Mouse (Mus musculus) heart, adult 2 months (tissue): ENCODE measurements around the gene Alx1.

Experiments used
- CTCF ChIP-seq: fragments of 200-600 bp; IDR thresholded peaks from 2 replicates; pipeline ENCODE4 v1.8.1; 2022; ENCODE audit warnings: antibody characterized with exemption, mild to moderate bottlenecking, moderate library complexity
- POLR2A ChIP-seq: fragments of 200-500 bp; IDR thresholded peaks from 2 replicates; pipeline ENCODE4 v1.6.1; 2011; ENCODE audit warnings: mild to moderate bottlenecking, low read depth, low read length, control low read depth; ENCODE audit not compliant: insufficient read depth

GRCm38 (mm10) chr10:103045019-103045418 lies 15.0 kb upstream of the Alx1 start:
- TF ChIP-seq POLR2A (no peak), CTCF (no peak)
